Mouse (Mus musculus): ENCODE measurements around the gene Efna4. TPM values are rescaled to one million over a fixed set of nuclear protein-coding genes. Genes with fewer than 3 reads are reported as not detected.

Efna4 gene
- total and polyA plus RNA-seq, 3 experiments = 0.21 to 0.86 (median 0.36) TPM

- Histone ChIP-seq H3K4me3 (no peak overlapping the region; the same call in 1 of the 2 replicates), H3K27ac (no peak overlapping the region), H3K4me1 (ENCODE audit: control insufficient read depth, insufficient read depth, low read length) (peaks cover 9% of the 10 kb centered on the region), H3K27me3 (ENCODE audit: control insufficient read depth, insufficient read depth, low read length) (peaks cover 28% of the 10 kb centered on the region), H3K36me3 (ENCODE audit: control insufficient read depth, insufficient read depth, low read length) (no peaks in the 10 kb centered on the region), H3K9ac (ENCODE audit: low read depth, low read length) (0 out of 2 replicates have a peak overlapping the region, but pooled peaks have one; percentile 4), H3K79me2 (replicated peaks; ENCODE audit: control insufficient read depth, insufficient read depth, low read length) (no peaks in the 10 kb centered on the region)
- intact Hi-C loops (cut with DNase I) = loop anchor here (5.0 kb wide), 1 partner anchor 538 kb away; no protein-coding TSS in a partner anchor
- peak in 1 of 2 experiments; percentile 25 for DNase-seq
- 3% methylated on average over 58 of the region's 58 CpGs for WGBS
- no peak for TF ChIP-seq POLR2A (IDR thresholded peaks at IDR 0.05; ENCODE audit: insufficient read depth, low read depth, low read length)
- TF ChIP-seq CTCF (IDR thresholded peaks at IDR 0.05) = no peak
- TF ChIP-seq EP300 (IDR thresholded peaks at IDR 0.05; ENCODE audit: insufficient read depth, low read depth, low read length) = no peak
These were observed 18.1 kb downstream of the Efna4 start for GRCm38 (mm10) chr3:89319591-89320350.

- Histone ChIP-seq H3K9ac (ENCODE audit: low read depth, low read length) (no peak overlapping the region), H3K36me3 (ENCODE audit: control insufficient read depth, insufficient read depth, low read length) (no peaks in the 10 kb centered on the region), H3K27ac (no peak overlapping the region), H3K27me3 (ENCODE audit: control insufficient read depth, insufficient read depth, low read length) (peaks cover 28% of the 10 kb centered on the region), H3K4me3 (no peak overlapping the region), H3K79me2 (replicated peaks; ENCODE audit: control insufficient read depth, insufficient read depth, low read length) (no peaks in the 10 kb centered on the region), H3K4me1 (ENCODE audit: control insufficient read depth, insufficient read depth, low read length) (peaks cover 9% of the 10 kb centered on the region)
- TF ChIP-seq POLR2A (IDR thresholded peaks at IDR 0.05; ENCODE audit: insufficient read depth, low read depth, low read length) (no peak), EP300 (IDR thresholded peaks at IDR 0.05; ENCODE audit: insufficient read depth, low read depth, low read length) (no peak), CTCF (IDR thresholded peaks at IDR 0.05) (no peak)
- DNase-seq = peak in 1 of 2 experiments; percentile 16
- intact Hi-C loops (cut with DNase I) = loop anchor here (5.0 kb wide), 1 partner anchor 538 kb away; no protein-coding TSS in a partner anchor
- WGBS = 25% methylated on average over 21 of the region's 21 CpGs
These were observed 18.7 kb downstream of the Efna4 start for GRCm38 (mm10) chr3:89318971-89319590.

GRCm38 (mm10) chr3:89318316-89318715 is 19.5 kb downstream of the Efna4 start:
- WGBS = 74% methylated on average over 8 of the region's 8 CpGs
- DNase-seq = peak in 1 of 2 experiments; percentile 14
- no peak overlapping the region for H3K27ac ChIP-seq
- H3K36me3 ChIP-seq (ENCODE audit: control insufficient read depth, insufficient read depth, low read length) = no peaks in the 10 kb centered on the region
- intact Hi-C loops (cut with DNase I) = loop anchor here (5.0 kb wide), 1 partner anchor 539 kb away; no protein-coding TSS in a partner anchor
- H3K9ac ChIP-seq (ENCODE audit: low read depth, low read length) = no peak overlapping the region
- H3K79me2 ChIP-seq (replicated peaks; ENCODE audit: control insufficient read depth, insufficient read depth, low read length) = no peaks in the 10 kb centered on the region
- TF ChIP-seq POLR2A (IDR thresholded peaks at IDR 0.05; ENCODE audit: insufficient read depth, low read depth, low read length) = no peak
- TF ChIP-seq CTCF (IDR thresholded peaks at IDR 0.05) = no peak
- no peak for TF ChIP-seq EP300 (IDR thresholded peaks at IDR 0.05; ENCODE audit: insufficient read depth, low read depth, low read length)
- peaks cover 28% of the 10 kb centered on the region for H3K27me3 ChIP-seq (ENCODE audit: control insufficient read depth, insufficient read depth, low read length)
- peaks cover 9% of the 10 kb centered on the region for H3K4me1 ChIP-seq (ENCODE audit: control insufficient read depth, insufficient read depth, low read length)
- no peak overlapping the region for H3K4me3 ChIP-seq

GRCm38 (mm10) chr3:89317246-89317645 is 20.6 kb downstream of the Efna4 start:
- Histone ChIP-seq H3K36me3 (ENCODE audit: control insufficient read depth, insufficient read depth, low read length) (no peaks in the 10 kb centered on the region), H3K27me3 (ENCODE audit: control insufficient read depth, insufficient read depth, low read length) (peaks cover 28% of the 10 kb centered on the region), H3K27ac (no peak overlapping the region), H3K79me2 (replicated peaks; ENCODE audit: control insufficient read depth, insufficient read depth, low read length) (no peaks in the 10 kb centered on the region), H3K4me1 (ENCODE audit: control insufficient read depth, insufficient read depth, low read length) (peaks cover 9% of the 10 kb centered on the region), H3K9ac (ENCODE audit: low read depth, low read length) (no peak overlapping the region), H3K4me3 (no peak overlapping the region)
- TF ChIP-seq CTCF (IDR thresholded peaks at IDR 0.05) = no peak
- no peak for TF ChIP-seq EP300 (IDR thresholded peaks at IDR 0.05; ENCODE audit: insufficient read depth, low read depth, low read length)
- no peak for TF ChIP-seq POLR2A (IDR thresholded peaks at IDR 0.05; ENCODE audit: insufficient read depth, low read depth, low read length)
- WGBS = 76% methylated on average over 6 of the region's 6 CpGs
- intact Hi-C loops (cut with DNase I) = loop anchor here (1.0 to 5.0 kb wide), 4 partner anchors 22 to 540 kb away; partner anchors contain the start of gene Efna4
- DNase-seq = no peak

- intact Hi-C loops (cut with DNase I) = loop anchor here (1.0 to 5.0 kb wide), 4 partner anchors 22 to 540 kb away; partner anchors contain the start of gene Efna4
- TF ChIP-seq EP300 (IDR thresholded peaks at IDR 0.05; ENCODE audit: insufficient read depth, low read depth, low read length) = peak; percentile 93
- no peak; the same call in 1 of the 2 replicates for TF ChIP-seq CTCF (IDR thresholded peaks at IDR 0.05)
- Histone ChIP-seq H3K36me3 (ENCODE audit: control insufficient read depth, insufficient read depth, low read length) (no peaks in the 10 kb centered on the region), H3K9ac (ENCODE audit: low read depth, low read length) (no peak overlapping the region), H3K79me2 (replicated peaks; ENCODE audit: control insufficient read depth, insufficient read depth, low read length) (no peaks in the 10 kb centered on the region), H3K4me1 (ENCODE audit: control insufficient read depth, insufficient read depth, low read length) (peaks cover 8% of the 10 kb centered on the region), H3K27ac (no peak overlapping the region), H3K4me3 (no peak overlapping the region), H3K27me3 (ENCODE audit: control insufficient read depth, insufficient read depth, low read length) (peaks cover 27% of the 10 kb centered on the region)
- DNase-seq = peak; percentile 85 to 88
- 0% methylated on average over 4 of the region's 4 CpGs for WGBS
These were observed 21.0 kb downstream of the Efna4 start for GRCm38 (mm10) chr3:89316833-89317232.
